Mouse (Mus musculus) olfactory bulb, adult 2 months (tissue): ENCODE measurements around the gene Olfr822. TPM values are rescaled to one million over a fixed set of nuclear protein-coding genes. Genes with fewer than 3 reads are reported as not detected.
"Not testable (repeated sequence)": the region's sequence is repeated elsewhere in the genome, so short reads cannot be mapped to it uniquely, and the experiment has no call there.

Source experiments
- H3K27ac ChIP-seq: fragments of 200-500 bp; 2 replicates; pipeline ENCODE4 v1.5.1; 2012; ENCODE audit warnings: low read depth, low read length; ENCODE audit not compliant: insufficient read depth
- H3K4me1 ChIP-seq: fragments of 200-500 bp; 2 replicates; pipeline ENCODE4 v1.6.1; 2012; ENCODE audit warnings: low read length; ENCODE audit not compliant: control insufficient read depth, insufficient read depth
- H3K4me3 ChIP-seq: fragments of 200-500 bp; 2 replicates; pipeline ENCODE4 v1.5.1; 2012; ENCODE audit warnings: mild to moderate bottlenecking, low read depth, low read length, moderate library complexity; ENCODE audit not compliant: insufficient read depth
- CTCF ChIP-seq: fragments of 200-500 bp; IDR thresholded peaks from 2 replicates; pipeline ENCODE4 v1.5.1; 2012; ENCODE audit warnings: low read depth, mild to moderate bottlenecking, low read length, moderate library complexity; ENCODE audit not compliant: insufficient read depth
- POLR2A ChIP-seq: fragments of 200-500 bp; IDR thresholded peaks from 2 replicates; pipeline ENCODE4 v1.6.1; 2012; ENCODE audit warnings: mild to moderate bottlenecking, low read depth, low read length, moderate library complexity; ENCODE audit not compliant: insufficient read depth
- WGBS: fragments of 180-500 bp; shearing (Covaris S2); methylation state at CpG from one replicate; pipeline ENCODE4 v1.1.7; 2018; 5-methylcytosine and 5-hydroxymethylcytosine counted together
- polyA plus RNA-seq: library from polyadenylated mRNA; stranded (reverse); fragments of >200 nt; gene quantifications from 2 replicates; pipeline ENCODE4 v1.2.4, GENCODE M21; 2012; ENCODE audit warnings: low replicate concordance; ENCODE audit not compliant: missing spikeins, insufficient read depth, insufficient read length

The Olfr822 gene
- polyA plus RNA-seq: not detected in 2 replicates

- no peaks in the 10 kb centered on the region for H3K4me1 ChIP-seq
- no peak within 1 kb of the TSS for H3K4me3 ChIP-seq
- TF ChIP-seq CTCF (no peak), POLR2A (no peak)
- H3K27ac ChIP-seq: no peak within 1 kb of the TSS
These were observed at the start of gene Olfr822 for GRCm38 (mm10) chr10:130070910-130071309. TSS of gene Olfr822 (plus strand) at chr10:130071210.

GRCm38 (mm10) chr10:130030048-130030447, 41.0 kb upstream of the Olfr822 start, which contains the start of gene Olfr821:
TSS of gene Olfr821 (plus strand) at chr10:130030348.
- TF ChIP-seq POLR2A: no peak
- no peak for TF ChIP-seq CTCF
- Histone ChIP-seq H3K27ac (no peak within 1 kb of the TSS), H3K4me3 (no peak within 1 kb of the TSS), H3K4me1 (no peaks in the 10 kb centered on the region)

GRCm38 (mm10) chr10:130037096-130037495, 33.9 kb upstream of the Olfr822 start:
- Histone ChIP-seq H3K27ac (no peak overlapping the region), H3K4me1 (no peaks in the 10 kb centered on the region), H3K4me3 (no peak overlapping the region)
- WGBS: 63% methylated on average over 6 of the region's 6 CpGs
- no peak for TF ChIP-seq CTCF
- TF ChIP-seq POLR2A: no peak

DNA sequence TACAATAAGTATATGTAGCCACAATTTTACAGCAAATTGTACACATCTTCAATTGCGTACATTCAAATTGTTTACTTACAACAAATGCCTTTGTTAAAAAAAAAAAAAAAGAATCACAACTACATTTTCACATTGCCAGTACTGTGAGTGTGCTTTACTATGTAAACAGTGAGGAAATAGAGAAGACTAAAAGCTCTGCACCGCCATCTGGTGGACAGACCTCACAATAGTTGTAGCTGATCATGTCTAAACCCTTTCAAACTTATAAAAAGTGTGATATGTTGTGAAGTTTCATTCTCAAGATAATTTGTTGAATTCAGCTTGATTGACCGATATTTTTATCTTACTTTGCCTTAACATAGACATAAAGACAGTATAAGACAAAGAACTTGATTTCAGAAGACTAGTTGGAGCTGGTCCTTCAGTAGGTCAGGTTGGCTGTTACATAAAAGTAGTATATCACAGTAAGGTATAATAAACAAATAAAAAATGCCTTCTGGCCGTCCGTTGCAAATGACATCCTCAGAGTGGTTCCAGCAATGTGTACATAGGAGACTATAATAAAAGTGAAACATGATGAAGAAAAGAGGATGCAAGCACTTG, 21.9 kb downstream of the Olfr822 start:
- Histone ChIP-seq H3K4me1 (no peaks in the 10 kb centered on the region), H3K27ac (no peak overlapping the region), H3K4me3 (no peak overlapping the region)
- TF ChIP-seq POLR2A (no peak), CTCF (no peak)
- 21% methylated on average over 5 of the region's 5 CpGs for WGBS

DNA sequence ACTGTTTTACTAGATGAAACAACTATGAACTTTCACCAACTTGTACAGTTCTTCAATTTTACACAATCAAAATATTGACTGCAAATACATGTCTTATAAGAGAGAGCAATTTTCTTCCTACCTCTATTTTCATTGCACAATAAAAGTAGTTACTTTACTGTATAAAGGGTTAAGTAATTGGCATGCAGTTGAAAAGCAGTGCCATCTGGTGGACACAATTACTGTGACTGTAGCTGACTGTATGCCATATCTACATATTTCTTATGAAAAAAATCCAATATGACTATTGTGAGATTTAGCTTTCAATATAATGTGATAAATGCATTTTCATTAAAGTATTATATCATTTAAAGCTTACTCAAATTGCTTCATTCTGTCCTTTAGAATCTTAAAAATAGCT, 25.1 kb downstream of the Olfr822 start:
- Histone ChIP-seq H3K4me1 (no peaks in the 10 kb centered on the region), H3K4me3 (no peak overlapping the region), H3K27ac (no peak overlapping the region)
- TF ChIP-seq CTCF (no peak), POLR2A (no peak)

- WGBS: 89% methylated on average over 1 of the region's 1 CpGs
- not testable (repeated sequence) for H3K4me3 ChIP-seq, H3K4me1 ChIP-seq, H3K27ac ChIP-seq
These were observed 44.3 kb downstream of the Olfr822 start, which contains the start of gene Olfr823 for GRCm38 (mm10) chr10:130115283-130115682. TSS of gene Olfr823 (minus strand) at chr10:130115383.

- not testable (repeated sequence) for H3K4me1 ChIP-seq, H3K27ac ChIP-seq, H3K4me3 ChIP-seq
- 65% methylated on average over 3 of the region's 3 CpGs for WGBS
These were observed 45.0 kb downstream of the Olfr822 start for GRCm38 (mm10) chr10:130116045-130116444.

Other genes starting within 250 kb of the Olfr822 start
- not detected in 2 replicates for gene Olfr812, start 225.1 kb upstream of the Olfr822 start, polyA plus RNA-seq
- not detected in 2 replicates for gene Olfr813, start 215.8 kb upstream of the Olfr822 start, polyA plus RNA-seq
- gene Olfr814, start 191.4 kb upstream of the Olfr822 start, polyA plus RNA-seq: not detected in 2 replicates
- gene Olfr815, start 165.3 kb upstream of the Olfr822 start, polyA plus RNA-seq: not detected in 2 replicates
- gene Olfr816, start 155.6 kb upstream of the Olfr822 start, polyA plus RNA-seq: not detected in 2 replicates
- gene Olfr818, start 122.1 kb upstream of the Olfr822 start, polyA plus RNA-seq: not detected in 2 replicates
- gene Olfr819, start 103.9 kb upstream of the Olfr822 start, polyA plus RNA-seq: not detected in 2 replicates
- not detected in 2 replicates for gene Olfr247, start 95.1 kb upstream of the Olfr822 start, polyA plus RNA-seq
- gene Gm10310, start 86.1 kb upstream of the Olfr822 start, polyA plus RNA-seq: not detected in 2 replicates
- gene Olfr820, start 58.6 kb upstream of the Olfr822 start, polyA plus RNA-seq: not detected in 2 replicates
- gene Olfr821, start 40.9 kb upstream of the Olfr822 start, polyA plus RNA-seq: not detected in 2 replicates
- gene Olfr823, start 44.2 kb downstream of the Olfr822 start, polyA plus RNA-seq: not detected in 2 replicates
- not detected in 2 replicates for gene Olfr824, start 58.8 kb downstream of the Olfr822 start, polyA plus RNA-seq
- gene Olfr825, start 95.6 kb downstream of the Olfr822 start, polyA plus RNA-seq: not detected in 2 replicates
- not detected in 2 replicates for gene Olfr826, start 113.0 kb downstream of the Olfr822 start, polyA plus RNA-seq
- not detected in 2 replicates for gene Olfr827, start 143.2 kb downstream of the Olfr822 start, polyA plus RNA-seq
- gene Neurod4, start 209.0 kb downstream of the Olfr822 start, polyA plus RNA-seq: not detected in 2 replicates